Mouse (Mus musculus): ENCODE results near the gene Ptprq. TPM values are rescaled to one million over a fixed set of nuclear protein-coding genes. Genes with fewer than 3 reads are reported as not detected.

The Ptprq gene
- polyA plus RNA-seq, 2 experiments, result 0.23 to 0.62 TPM

DNA sequence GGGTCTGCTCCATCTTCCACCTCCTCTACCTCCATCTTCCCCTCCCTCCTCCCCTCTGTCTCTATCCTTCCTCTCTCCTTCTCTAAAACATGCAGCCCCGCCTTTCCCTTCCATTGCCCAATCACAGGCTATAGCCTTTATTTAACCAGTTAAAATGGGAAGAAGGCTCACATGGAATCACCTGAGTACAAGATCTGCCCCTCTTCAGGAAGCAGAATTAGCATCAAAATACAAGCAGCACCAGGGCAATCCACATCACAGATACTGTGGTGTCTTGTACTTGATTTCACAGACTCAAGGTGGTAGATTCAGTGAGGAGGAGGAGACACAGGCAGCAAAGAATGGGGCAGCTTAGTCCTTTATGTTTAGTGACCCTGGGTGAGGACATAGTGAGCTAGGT lies 191.1 kb downstream of the Ptprq start:
- Histone ChIP-seq H3K36me3 (ENCODE audit: control insufficient read depth, insufficient read depth, low read length) (no peaks in the 10 kb centered on the region), H3K27me3 (ENCODE audit: control insufficient read depth, insufficient read depth, low read length) (no peaks in the 10 kb centered on the region), H3K27ac (replicated peaks; ENCODE audit: low read depth, low read length) (no peak overlapping the region), H3K4me3 (replicated peaks; ENCODE audit: low read length) (no peak overlapping the region), H3K9me3 (ENCODE audit: control insufficient read depth, low read length) (no peaks in the 10 kb centered on the region), H3K9ac (ENCODE audit: low read depth, low read length, severe bottlenecking) (no peak overlapping the region), H3K4me1 (ENCODE audit: control insufficient read depth, insufficient read depth, low read length) (no peaks in the 10 kb centered on the region), H3K4me2 (replicated peaks; ENCODE audit: low read depth, low read length, severe bottlenecking) (no peak overlapping the region)
- TF ChIP-seq POLR2A (IDR thresholded peaks at IDR 0.05; ENCODE audit: borderline replicate concordance, extremely low read depth, insufficient read depth, insufficient read length), result no peak
- DNase-seq (ENCODE audit: low spot score) (no peak), ATAC-seq (ENCODE audit: low FRiP score, low read depth) (no peak)
- WGBS, result 81% methylated on average over 1 of the region's 1 CpGs

DNA sequence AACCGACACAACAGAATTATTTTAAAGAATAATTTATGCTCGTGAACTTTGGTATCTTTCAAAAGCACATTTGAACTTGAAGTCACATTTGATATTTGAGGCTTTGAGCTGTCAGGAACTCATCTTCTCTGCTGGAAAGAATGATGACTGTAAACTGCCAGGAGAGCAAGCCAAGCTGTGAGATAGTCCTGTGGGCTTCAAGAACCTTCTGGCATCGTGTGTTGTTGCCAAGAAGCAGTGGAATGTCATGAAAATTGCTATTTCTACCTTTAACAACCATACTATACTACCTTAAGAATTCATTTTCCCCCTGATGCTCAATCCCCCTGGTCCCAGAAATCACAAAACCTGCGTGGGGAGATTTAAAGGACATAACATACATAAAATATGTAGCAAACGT lies 200.6 kb downstream of the Ptprq start:
- no peak overlapping the region for H3K27ac ChIP-seq (replicated peaks; ENCODE audit: low read depth, low read length)
- 75% methylated on average over 5 of the region's 5 CpGs for WGBS

DNA sequence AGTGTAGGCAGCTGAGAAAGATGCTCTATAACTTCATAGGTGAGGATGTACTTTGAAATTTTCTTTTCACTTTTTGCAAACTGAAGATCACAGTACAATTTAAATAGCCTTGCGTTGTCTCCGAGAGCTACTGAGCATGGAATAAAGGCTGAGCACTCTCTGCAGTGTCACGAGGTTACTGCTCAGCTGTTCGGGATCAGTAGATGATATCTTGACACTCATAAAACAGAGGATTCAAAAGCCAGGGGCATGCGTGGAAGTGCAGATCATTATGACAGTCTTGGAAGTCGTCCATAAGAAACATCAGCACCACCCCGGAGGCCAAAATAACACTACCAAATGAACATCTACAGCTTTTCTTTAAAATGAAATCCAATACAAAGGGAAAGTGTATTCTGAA lies 203.2 kb downstream of the Ptprq start:
- Histone ChIP-seq H3K4me3 (replicated peaks; ENCODE audit: low read length) (no peak overlapping the region), H3K9ac (ENCODE audit: low read depth, low read length, severe bottlenecking) (no peak overlapping the region), H3K4me2 (replicated peaks; ENCODE audit: low read depth, low read length, severe bottlenecking) (no peak overlapping the region), H3K4me1 (ENCODE audit: control insufficient read depth, insufficient read depth, low read length) (no peaks in the 10 kb centered on the region), H3K27me3 (ENCODE audit: control insufficient read depth, insufficient read depth, low read length) (no peaks in the 10 kb centered on the region), H3K27ac (replicated peaks; ENCODE audit: low read depth, low read length) (no peak overlapping the region), H3K36me3 (ENCODE audit: control insufficient read depth, insufficient read depth, low read length) (no peaks in the 10 kb centered on the region), H3K9me3 (ENCODE audit: control insufficient read depth, low read length) (no peaks in the 10 kb centered on the region)
- no peak for TF ChIP-seq POLR2A (IDR thresholded peaks at IDR 0.05; ENCODE audit: borderline replicate concordance, extremely low read depth, insufficient read depth, insufficient read length)
- WGBS, result 67% methylated on average over 7 of the region's 7 CpGs
- peak; percentile 16 for DNase-seq (ENCODE audit: low spot score)
- ATAC-seq (ENCODE audit: low FRiP score, low read depth), result peak; percentile 60; the same call in 1 of the 2 replicates

More for the DNA sequence above, 200.6 kb downstream of the Ptprq start:
- Histone ChIP-seq H3K9me3 (ENCODE audit: control insufficient read depth, low read length) (no peaks in the 10 kb centered on the region), H3K27me3 (ENCODE audit: control insufficient read depth, insufficient read depth, low read length) (no peaks in the 10 kb centered on the region), H3K9ac (ENCODE audit: low read depth, low read length, severe bottlenecking) (no peak overlapping the region), H3K36me3 (ENCODE audit: control insufficient read depth, insufficient read depth, low read length) (no peaks in the 10 kb centered on the region), H3K4me3 (replicated peaks; ENCODE audit: low read length) (no peak overlapping the region), H3K4me1 (ENCODE audit: control insufficient read depth, insufficient read depth, low read length) (no peaks in the 10 kb centered on the region), H3K4me2 (replicated peaks; ENCODE audit: low read depth, low read length, severe bottlenecking) (no peak overlapping the region)
- TF ChIP-seq POLR2A (IDR thresholded peaks at IDR 0.05; ENCODE audit: borderline replicate concordance, extremely low read depth, insufficient read depth, insufficient read length), result no peak
- DNase-seq (ENCODE audit: low spot score), result no peak
- no peak for ATAC-seq (ENCODE audit: low FRiP score, low read depth)

DNA sequence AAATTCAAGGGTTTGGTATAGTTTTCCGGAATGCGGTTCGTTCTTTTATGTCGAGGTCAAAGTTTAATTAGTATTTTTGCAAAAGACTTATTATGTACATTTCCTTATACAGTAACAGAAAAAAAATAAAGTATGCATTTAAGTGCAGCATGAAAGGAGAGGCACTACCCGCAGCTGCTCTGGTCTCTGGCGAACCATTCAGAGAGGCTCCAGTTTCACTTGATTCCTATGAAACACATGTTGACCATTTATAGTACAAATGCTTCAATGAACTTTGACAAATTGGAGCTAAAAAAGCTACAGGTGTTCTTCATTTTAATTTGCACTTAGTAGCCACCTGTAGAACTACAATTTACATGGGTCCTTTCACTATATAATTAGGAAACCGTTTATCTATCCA lies 205.1 kb downstream of the Ptprq start:
- 24% methylated on average over 7 of the region's 7 CpGs for WGBS
- H3K4me1 ChIP-seq (ENCODE audit: control insufficient read depth, insufficient read depth, low read length), result no peaks in the 10 kb centered on the region
- no peaks in the 10 kb centered on the region for H3K9me3 ChIP-seq (ENCODE audit: control insufficient read depth, low read length)
- no peak overlapping the region for H3K4me3 ChIP-seq (replicated peaks; ENCODE audit: low read length)
- H3K27me3 ChIP-seq (ENCODE audit: control insufficient read depth, insufficient read depth, low read length), result no peaks in the 10 kb centered on the region
- peak; percentile 39 for DNase-seq (ENCODE audit: low spot score)
- H3K4me2 ChIP-seq (replicated peaks; ENCODE audit: low read depth, low read length, severe bottlenecking), result no peak overlapping the region
- H3K9ac ChIP-seq (ENCODE audit: low read depth, low read length, severe bottlenecking), result no peak overlapping the region
- H3K36me3 ChIP-seq (ENCODE audit: control insufficient read depth, insufficient read depth, low read length), result no peaks in the 10 kb centered on the region
- no peak overlapping the region for H3K27ac ChIP-seq (replicated peaks; ENCODE audit: low read depth, low read length)
- no peak for ATAC-seq (ENCODE audit: low FRiP score, low read depth)
- TF ChIP-seq POLR2A (IDR thresholded peaks at IDR 0.05; ENCODE audit: borderline replicate concordance, extremely low read depth, insufficient read depth, insufficient read length), result no peak

DNA sequence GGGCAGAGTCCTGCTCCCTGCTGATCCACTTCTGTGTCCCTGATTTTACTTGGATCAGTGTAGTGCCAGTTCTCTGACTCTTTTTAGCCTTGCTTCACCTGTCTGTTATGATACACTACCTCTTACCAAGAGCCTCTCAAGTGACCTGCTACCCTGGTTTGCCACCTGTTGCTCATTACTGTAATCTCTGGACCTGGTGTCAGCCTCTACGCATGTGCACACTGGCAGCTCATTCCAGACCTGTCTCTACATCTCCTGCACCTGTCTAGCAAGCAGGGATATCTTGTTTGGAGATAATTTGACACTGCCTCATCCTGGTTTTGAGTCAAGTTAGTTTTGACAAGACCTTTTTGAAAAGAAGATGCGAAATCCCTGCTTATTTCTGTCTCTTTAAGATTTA lies 213.5 kb downstream of the Ptprq start:
- Histone ChIP-seq H3K36me3 (ENCODE audit: control insufficient read depth, insufficient read depth, low read length) (no peaks in the 10 kb centered on the region), H3K27me3 (ENCODE audit: control insufficient read depth, insufficient read depth, low read length) (no peaks in the 10 kb centered on the region), H3K9ac (ENCODE audit: low read depth, low read length, severe bottlenecking) (no peak overlapping the region), H3K9me3 (ENCODE audit: control insufficient read depth, low read length) (no peaks in the 10 kb centered on the region), H3K27ac (replicated peaks; ENCODE audit: low read depth, low read length) (no peak overlapping the region), H3K4me2 (replicated peaks; ENCODE audit: low read depth, low read length, severe bottlenecking) (no peak overlapping the region), H3K4me3 (replicated peaks; ENCODE audit: low read length) (no peak overlapping the region), H3K4me1 (ENCODE audit: control insufficient read depth, insufficient read depth, low read length) (no peaks in the 10 kb centered on the region)
- TF ChIP-seq POLR2A (IDR thresholded peaks at IDR 0.05; ENCODE audit: borderline replicate concordance, extremely low read depth, insufficient read depth, insufficient read length), result no peak
- WGBS, result 67% methylated on average over 2 of the region's 2 CpGs
- ATAC-seq (ENCODE audit: low FRiP score, low read depth) (no peak; the same call in 1 of the 2 replicates), DNase-seq (ENCODE audit: low spot score) (no peak)

DNA sequence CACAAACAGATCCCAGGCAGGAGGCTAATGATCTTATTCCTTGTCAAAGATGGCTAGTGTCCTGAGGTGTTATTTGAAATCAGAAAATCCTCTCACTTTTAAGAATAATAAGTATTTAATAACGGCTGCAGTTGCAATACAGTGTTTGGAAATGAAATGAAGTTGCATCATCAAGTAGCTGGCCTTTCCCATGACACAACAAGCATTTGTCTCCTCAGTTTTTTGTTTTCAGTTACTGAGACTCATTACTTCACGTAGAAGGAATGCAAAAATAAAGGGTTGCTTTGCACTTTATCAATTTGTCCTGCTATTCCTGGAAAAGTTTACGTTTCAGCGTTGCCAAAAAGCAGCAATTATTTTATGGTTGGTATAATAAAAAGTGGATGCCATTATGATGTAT lies 216.4 kb downstream of the Ptprq start:
- Histone ChIP-seq H3K9me3 (ENCODE audit: control insufficient read depth, low read length) (no peaks in the 10 kb centered on the region), H3K27me3 (ENCODE audit: control insufficient read depth, insufficient read depth, low read length) (no peaks in the 10 kb centered on the region), H3K4me3 (replicated peaks; ENCODE audit: low read length) (no peak overlapping the region), H3K36me3 (ENCODE audit: control insufficient read depth, insufficient read depth, low read length) (no peaks in the 10 kb centered on the region), H3K9ac (ENCODE audit: low read depth, low read length, severe bottlenecking) (no peak overlapping the region), H3K27ac (replicated peaks; ENCODE audit: low read depth, low read length) (no peak overlapping the region), H3K4me1 (ENCODE audit: control insufficient read depth, insufficient read depth, low read length) (no peaks in the 10 kb centered on the region), H3K4me2 (replicated peaks; ENCODE audit: low read depth, low read length, severe bottlenecking) (no peak overlapping the region)
- 70% methylated on average over 4 of the region's 4 CpGs for WGBS
- ATAC-seq (ENCODE audit: low FRiP score, low read depth) (no peak), DNase-seq (ENCODE audit: low spot score) (no peak)
- TF ChIP-seq POLR2A (IDR thresholded peaks at IDR 0.05; ENCODE audit: borderline replicate concordance, extremely low read depth, insufficient read depth, insufficient read length), result no peak
